Mouse (Mus musculus): Measurements from ENCODE around the gene Spon1.

Gene Spon1

GRCm38 (mm10) chr7:114029596-114029995 is 263.8 kb downstream of the Spon1 start:
- Histone ChIP-seq H3K9me3 (ENCODE audit: low read length) (peaks cover 6% of the 10 kb centered on the region; the same call in 1 of the 2 replicates), H3K27me3 (ENCODE audit: insufficient read depth, low read length) (peaks cover 35% of the 10 kb centered on the region), H3K4me3 (replicated peaks; ENCODE audit: low read length) (no peak overlapping the region), H3K4me1 (replicated peaks; ENCODE audit: low read depth, low read length) (peaks cover 21% of the 10 kb centered on the region), H3K36me3 (ENCODE audit: insufficient read depth, low read length) (no peaks in the 10 kb centered on the region)
- TF ChIP-seq NANOG (IDR thresholded peaks at IDR 0.05; ENCODE audit: borderline replicate concordance, low read length) (no peak), POU5F1 (IDR thresholded peaks at IDR 0.05; ENCODE audit: borderline replicate concordance, low read length) (no peak), CTCF (conservative IDR thresholded peaks at IDR 0.05; ENCODE audit: low read length) (no peak)

GRCm38 (mm10) chr7:114037237-114037636 is 271.4 kb downstream of the Spon1 start:
- H3K4me3 ChIP-seq (replicated peaks; ENCODE audit: low read length): no peak overlapping the region
- TF ChIP-seq CTCF (conservative IDR thresholded peaks at IDR 0.05; ENCODE audit: low read length) (no peak), NANOG (IDR thresholded peaks at IDR 0.05; ENCODE audit: borderline replicate concordance, low read length) (no peak), POU5F1 (IDR thresholded peaks at IDR 0.05; ENCODE audit: borderline replicate concordance, low read length) (no peak)
- peaks cover 20% of the 10 kb centered on the region for H3K36me3 ChIP-seq (ENCODE audit: insufficient read depth, low read length)
- H3K27me3 ChIP-seq (ENCODE audit: insufficient read depth, low read length): peaks cover 20% of the 10 kb centered on the region
- peaks cover 21% of the 10 kb centered on the region for H3K4me1 ChIP-seq (replicated peaks; ENCODE audit: low read depth, low read length)
- no peaks in the 10 kb centered on the region for H3K9me3 ChIP-seq (ENCODE audit: low read length)

GRCm38 (mm10) chr7:114041349-114041748 is 275.6 kb downstream of the Spon1 start:
- Histone ChIP-seq H3K4me3 (replicated peaks; ENCODE audit: low read length) (no peak overlapping the region), H3K4me1 (replicated peaks; ENCODE audit: low read depth, low read length) (0 out of 2 replicates have a peak, but pooled peaks cover 10% of the 10 kb centered on the region), H3K36me3 (ENCODE audit: insufficient read depth, low read length) (peaks cover 25% of the 10 kb centered on the region), H3K9me3 (ENCODE audit: low read length) (no peaks in the 10 kb centered on the region), H3K27me3 (ENCODE audit: insufficient read depth, low read length) (no peaks in the 10 kb centered on the region)
- TF ChIP-seq NANOG (IDR thresholded peaks at IDR 0.05; ENCODE audit: borderline replicate concordance, low read length): no peak
- no peak for TF ChIP-seq CTCF (conservative IDR thresholded peaks at IDR 0.05; ENCODE audit: low read length)
- TF ChIP-seq POU5F1 (IDR thresholded peaks at IDR 0.05; ENCODE audit: borderline replicate concordance, low read length): no peak

- H3K36me3 ChIP-seq (ENCODE audit: insufficient read depth, low read length): peaks cover 41% of the 10 kb centered on the region
- TF ChIP-seq CTCF (conservative IDR thresholded peaks at IDR 0.05; ENCODE audit: low read length): no peak
- no peak for TF ChIP-seq NANOG (IDR thresholded peaks at IDR 0.05; ENCODE audit: borderline replicate concordance, low read length)
- no peak for TF ChIP-seq POU5F1 (IDR thresholded peaks at IDR 0.05; ENCODE audit: borderline replicate concordance, low read length)
- H3K9me3 ChIP-seq (ENCODE audit: low read length): no peaks in the 10 kb centered on the region
- no peaks in the 10 kb centered on the region for H3K27me3 ChIP-seq (ENCODE audit: insufficient read depth, low read length)
- H3K4me1 ChIP-seq (replicated peaks; ENCODE audit: low read depth, low read length): 0 out of 2 replicates have a peak, but pooled peaks cover 10% of the 10 kb centered on the region
- H3K4me3 ChIP-seq (replicated peaks; ENCODE audit: low read length): no peak overlapping the region
Observed at GRCm38 (mm10) chr7:114042973-114043928, 277.5 kb downstream of the Spon1 start.

- Histone ChIP-seq H3K27me3 (ENCODE audit: insufficient read depth, low read length) (no peaks in the 10 kb centered on the region), H3K9me3 (ENCODE audit: low read length) (no peaks in the 10 kb centered on the region), H3K4me1 (replicated peaks; ENCODE audit: low read depth, low read length) (0 out of 2 replicates have a peak, but pooled peaks cover 10% of the 10 kb centered on the region), H3K36me3 (ENCODE audit: insufficient read depth, low read length) (peaks cover 45% of the 10 kb centered on the region), H3K4me3 (replicated peaks; ENCODE audit: low read length) (no peak overlapping the region)
- TF ChIP-seq NANOG (IDR thresholded peaks at IDR 0.05; ENCODE audit: borderline replicate concordance, low read length) (no peak), POU5F1 (IDR thresholded peaks at IDR 0.05; ENCODE audit: borderline replicate concordance, low read length) (no peak), CTCF (conservative IDR thresholded peaks at IDR 0.05; ENCODE audit: low read length) (no peak)
Observed at GRCm38 (mm10) chr7:114043929-114044549, 278.2 kb downstream of the Spon1 start.

GRCm38 (mm10) chr7:114045814-114046213 is 280.0 kb downstream of the Spon1 start:
- no peak overlapping the region for H3K4me3 ChIP-seq (replicated peaks; ENCODE audit: low read length)
- no peak for TF ChIP-seq CTCF (conservative IDR thresholded peaks at IDR 0.05; ENCODE audit: low read length)
- TF ChIP-seq NANOG (IDR thresholded peaks at IDR 0.05; ENCODE audit: borderline replicate concordance, low read length): no peak
- TF ChIP-seq POU5F1 (IDR thresholded peaks at IDR 0.05; ENCODE audit: borderline replicate concordance, low read length): no peak
- no peaks in the 10 kb centered on the region for H3K9me3 ChIP-seq (ENCODE audit: low read length)
- H3K4me1 ChIP-seq (replicated peaks; ENCODE audit: low read depth, low read length): 0 out of 2 replicates have a peak, but pooled peaks cover 10% of the 10 kb centered on the region
- no peaks in the 10 kb centered on the region for H3K27me3 ChIP-seq (ENCODE audit: insufficient read depth, low read length)
- H3K36me3 ChIP-seq (ENCODE audit: insufficient read depth, low read length): peaks cover 42% of the 10 kb centered on the region

- H3K36me3 ChIP-seq (ENCODE audit: insufficient read depth, low read length): peaks cover 33% of the 10 kb centered on the region
- H3K27me3 ChIP-seq (ENCODE audit: insufficient read depth, low read length): no peaks in the 10 kb centered on the region
- H3K4me1 ChIP-seq (replicated peaks; ENCODE audit: low read depth, low read length): no peaks in the 10 kb centered on the region
- no peaks in the 10 kb centered on the region for H3K9me3 ChIP-seq (ENCODE audit: low read length)
- TF ChIP-seq CTCF (conservative IDR thresholded peaks at IDR 0.05; ENCODE audit: low read length) (no peak), POU5F1 (IDR thresholded peaks at IDR 0.05; ENCODE audit: borderline replicate concordance, low read length) (no peak), NANOG (IDR thresholded peaks at IDR 0.05; ENCODE audit: borderline replicate concordance, low read length) (no peak)
- no peak overlapping the region for H3K4me3 ChIP-seq (replicated peaks; ENCODE audit: low read length)
Observed at GRCm38 (mm10) chr7:114053720-114054119, 287.9 kb downstream of the Spon1 start.

GRCm38 (mm10) chr7:114058166-114058565 is 292.4 kb downstream of the Spon1 start:
- no peak overlapping the region for H3K4me3 ChIP-seq (replicated peaks; ENCODE audit: low read length)
- no peaks in the 10 kb centered on the region for H3K27me3 ChIP-seq (ENCODE audit: insufficient read depth, low read length)
- TF ChIP-seq POU5F1 (IDR thresholded peaks at IDR 0.05; ENCODE audit: borderline replicate concordance, low read length) (no peak), NANOG (IDR thresholded peaks at IDR 0.05; ENCODE audit: borderline replicate concordance, low read length) (no peak), CTCF (conservative IDR thresholded peaks at IDR 0.05; ENCODE audit: low read length) (no peak)
- H3K36me3 ChIP-seq (ENCODE audit: insufficient read depth, low read length): peaks cover 16% of the 10 kb centered on the region; the same call in 1 of the 2 replicates
- H3K4me1 ChIP-seq (replicated peaks; ENCODE audit: low read depth, low read length): 0 out of 2 replicates have a peak, but pooled peaks cover 7% of the 10 kb centered on the region
- H3K9me3 ChIP-seq (ENCODE audit: low read length): no peaks in the 10 kb centered on the region

Measured in E14TG2a.4 (cell line).